Mouse (Mus musculus): Measurements from ENCODE around the gene Limk2.
A peak's percentile ranks its signal among the peaks of the same experiment; 100 is the strongest.

Gene Limk2

DNA sequence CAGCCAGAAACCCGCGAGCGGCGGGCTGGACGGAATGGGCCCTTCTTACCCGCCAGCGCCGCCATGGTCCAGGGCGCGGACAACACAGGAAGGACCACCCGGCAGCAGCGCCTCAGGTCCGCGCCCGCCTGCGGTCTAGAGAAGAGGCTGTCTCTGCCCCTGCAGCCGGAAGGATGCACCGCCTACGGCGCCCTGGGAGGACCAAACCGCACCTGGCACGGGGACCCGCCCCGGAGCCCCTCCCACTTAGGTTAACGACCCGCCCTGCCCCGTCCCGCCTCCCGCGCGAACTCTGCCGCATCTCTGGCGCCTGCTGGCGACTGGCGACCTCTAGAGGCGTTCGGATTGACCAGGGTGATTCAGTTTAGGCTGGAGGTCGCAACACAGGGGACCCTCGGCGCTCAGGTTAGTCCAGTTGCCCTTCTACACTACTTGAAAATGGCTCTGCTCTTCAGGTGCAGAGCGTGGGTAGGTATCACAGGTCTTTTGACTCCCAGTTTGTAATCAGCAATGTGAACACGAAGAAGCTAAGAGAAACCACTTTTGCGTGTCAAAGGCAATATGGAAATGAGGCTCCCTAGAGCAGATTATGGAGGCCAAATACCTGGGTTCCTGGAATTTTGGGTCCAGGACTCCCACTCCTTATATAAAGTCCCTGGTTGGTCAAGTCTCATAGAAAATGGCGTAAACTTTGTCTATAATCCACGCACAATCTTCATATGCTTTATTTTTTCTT lies at the start of gene Limk2:
Gene Limk2, minus strand, starts transcription at position 193 of the 736 bp plus-strand sequence.
- peak; percentile 94 to 96 for DNase-seq (ENCODE audit: low spot score in 2 of 2)

GRCm38 (mm10) chr11:3458428-3459104 lies 49.6 kb upstream of the Limk2 start:
- no peak for DNase-seq (ENCODE audit: low spot score in 2 of 2)

GRCm38 (mm10) chr11:3456354-3456753 lies 47.4 kb upstream of the Limk2 start:
- peak; percentile 36 to 51 for DNase-seq (ENCODE audit: low spot score in 2 of 2)

- DNase-seq (ENCODE audit: low spot score in 2 of 2) = no peak
These were observed 45.5 kb upstream of the Limk2 start for GRCm38 (mm10) chr11:3454506-3454905.

- DNase-seq (ENCODE audit: low spot score in 2 of 2) = peak in 1 of 2 experiments; percentile 4
These were observed 44.5 kb upstream of the Limk2 start for GRCm38 (mm10) chr11:3453467-3453866.

DNA sequence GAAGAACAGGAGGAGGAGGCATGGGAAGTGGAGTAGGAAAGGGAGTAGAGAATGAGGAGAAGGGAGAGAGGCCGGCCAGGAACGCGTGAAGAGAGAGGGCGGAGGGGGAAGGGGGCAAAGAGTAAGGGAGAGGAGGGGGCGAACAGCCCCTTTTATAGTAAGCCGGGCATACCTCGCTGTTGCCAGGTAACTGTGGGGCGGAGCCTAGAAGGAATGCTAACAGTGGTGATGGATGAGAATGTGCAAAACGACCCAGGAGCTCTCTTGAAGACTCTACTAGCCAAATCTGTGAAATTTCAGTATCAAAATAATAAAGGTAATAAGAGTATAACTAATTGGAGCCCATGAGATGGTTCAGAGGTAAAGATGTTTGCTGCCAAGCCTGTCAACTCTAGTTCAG lies 43.8 kb upstream of the Limk2 start:
- no peak for DNase-seq (ENCODE audit: low spot score in 2 of 2)

GRCm38 (mm10) chr11:3452167-3452639 lies 43.2 kb upstream of the Limk2 start, which contains the start of gene Rnf185:
Gene Rnf185, minus strand, starts transcription at chr11:3452363.
- peak; percentile 84 to 90 for DNase-seq (ENCODE audit: low spot score in 2 of 2)

GRCm38 (mm10) chr11:3451701-3452163 lies 42.7 kb upstream of the Limk2 start:
- DNase-seq (ENCODE audit: low spot score in 2 of 2) = peak in 1 of 2 experiments; percentile 8

DNA sequence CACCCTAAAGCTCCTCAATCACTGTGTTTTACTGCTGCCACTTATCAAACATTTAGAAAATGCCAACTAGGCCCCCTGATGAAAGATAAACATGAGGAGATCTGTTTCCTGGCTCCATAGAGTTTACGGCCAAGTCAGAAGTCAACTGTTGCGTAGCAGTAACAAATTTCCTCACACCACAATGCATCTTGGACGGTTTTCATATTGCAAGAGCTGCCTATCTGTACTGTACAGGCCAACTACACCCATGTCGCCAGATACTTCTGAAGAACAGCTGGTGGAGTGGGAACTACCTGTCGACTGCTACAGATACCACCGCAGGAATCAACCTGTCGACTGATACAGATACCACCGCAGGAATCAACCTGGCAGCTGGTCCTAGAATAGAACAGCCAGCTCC lies 35.9 kb upstream of the Limk2 start:
- DNase-seq (ENCODE audit: low spot score in 2 of 2) = no peak

- no peak for DNase-seq (ENCODE audit: low spot score in 2 of 2)
These were observed 34.1 kb upstream of the Limk2 start for GRCm38 (mm10) chr11:3443091-3443490.

- DNase-seq (ENCODE audit: low spot score in 2 of 2) = no peak
These were observed 33.7 kb upstream of the Limk2 start for GRCm38 (mm10) chr11:3442677-3443076.

- DNase-seq (ENCODE audit: low spot score in 2 of 2) = no peak
These were observed 32.9 kb upstream of the Limk2 start for GRCm38 (mm10) chr11:3441696-3442443.

- DNase-seq (ENCODE audit: low spot score in 2 of 2) = no peak
These were observed 28.6 kb upstream of the Limk2 start for GRCm38 (mm10) chr11:3437621-3438020.

- no peak for DNase-seq (ENCODE audit: low spot score in 2 of 2)
These were observed 24.8 kb upstream of the Limk2 start for GRCm38 (mm10) chr11:3433809-3434208.

DNA sequence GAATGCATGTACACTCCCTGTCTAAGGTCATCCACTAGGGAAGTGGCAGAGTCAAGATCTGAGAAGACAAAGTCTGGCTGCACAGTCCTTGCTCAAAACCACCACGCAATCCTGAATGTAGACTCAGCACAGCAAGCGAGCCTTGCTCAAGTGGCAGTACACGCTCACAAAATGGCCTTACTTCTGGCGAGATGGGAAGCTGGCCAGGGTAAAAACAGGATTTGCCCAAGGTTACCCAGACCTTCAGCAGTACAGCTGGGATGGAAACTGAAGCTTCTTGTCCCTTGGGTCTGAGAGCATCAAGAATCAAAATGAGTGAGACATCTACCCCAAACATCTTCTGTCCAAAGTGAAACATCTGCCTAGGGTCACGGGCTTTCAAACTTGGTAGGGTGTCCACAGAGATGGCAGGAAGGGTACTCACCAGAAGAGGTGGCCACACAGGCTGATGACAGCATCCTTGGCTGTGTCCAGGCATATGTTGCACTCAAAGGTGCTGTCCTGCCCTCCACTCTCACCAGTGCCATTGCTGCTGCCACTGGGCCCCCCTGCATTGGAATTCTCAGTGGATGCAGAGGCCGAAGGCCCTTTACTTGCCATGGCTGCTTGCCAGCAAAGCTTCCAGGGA lies 23.1 kb upstream of the Limk2 start:
- no peak for DNase-seq (ENCODE audit: low spot score in 2 of 2)

DNA sequence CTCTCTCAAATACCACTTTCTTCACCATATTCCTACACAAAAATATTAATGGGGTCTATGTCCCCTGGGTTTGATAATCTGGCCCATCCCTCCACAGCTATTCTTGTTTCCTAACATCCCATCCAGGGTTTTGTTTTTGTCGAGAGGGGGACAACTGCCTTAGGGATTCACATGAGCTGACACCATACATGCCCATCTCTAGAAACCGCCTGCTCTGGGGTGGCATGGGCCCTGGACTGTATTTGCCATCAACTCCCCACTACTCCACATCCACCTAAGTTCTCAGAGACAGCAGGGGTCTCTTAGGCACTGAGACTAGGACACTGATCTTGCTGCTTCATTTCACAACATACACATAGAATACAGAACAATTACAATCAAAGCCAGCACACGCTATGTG lies 22.5 kb upstream of the Limk2 start:
- DNase-seq (ENCODE audit: low spot score in 2 of 2) = no peak

- no peak for DNase-seq (ENCODE audit: low spot score in 2 of 2)
These were observed 19.6 kb upstream of the Limk2 start for GRCm38 (mm10) chr11:3428632-3429031.

- DNase-seq (ENCODE audit: low spot score in 2 of 2) = no peak
These were observed 18.8 kb upstream of the Limk2 start for GRCm38 (mm10) chr11:3427697-3428230.

DNA sequence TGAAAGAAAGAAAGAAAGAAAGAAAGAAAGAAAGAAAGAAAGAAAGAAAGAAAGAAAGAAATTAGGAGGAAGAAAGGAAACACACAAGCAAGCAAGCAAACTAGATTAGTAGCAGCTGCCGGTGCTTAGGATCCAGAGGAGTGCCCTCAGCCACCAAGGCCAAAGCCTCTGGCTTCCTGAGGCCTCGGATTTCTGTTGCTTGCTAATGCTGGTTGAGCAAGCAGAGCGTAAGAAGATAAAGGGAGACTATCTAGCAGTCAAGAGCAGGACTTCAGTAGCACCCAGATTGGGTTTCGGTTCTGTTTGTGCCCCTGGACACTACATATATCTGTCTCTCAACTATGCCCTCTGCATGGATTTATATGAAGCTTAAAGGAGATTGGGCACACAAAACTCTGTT lies 13.3 kb upstream of the Limk2 start:
- DNase-seq (ENCODE audit: low spot score in 2 of 2) = no peak

DNA sequence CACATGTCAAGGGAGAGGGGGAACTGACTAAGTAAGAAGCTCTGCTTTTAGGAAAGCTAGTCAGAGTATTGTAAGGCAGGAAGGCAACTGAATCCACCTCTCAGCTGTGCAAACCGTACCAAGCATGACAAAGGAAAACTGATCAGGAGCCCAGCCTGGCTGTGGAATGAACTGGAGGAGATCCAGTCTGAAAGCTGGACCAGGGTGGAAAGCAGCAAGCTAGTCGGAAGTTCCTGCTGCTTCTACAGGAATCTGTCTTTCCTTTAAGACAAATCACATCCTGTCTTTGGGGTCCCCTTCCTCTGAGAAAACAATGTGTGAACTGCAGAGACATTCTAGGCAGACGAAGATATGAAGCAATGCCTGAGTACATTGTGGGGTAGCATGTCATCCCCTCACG lies 9.8 kb upstream of the Limk2 start:
- DNase-seq (ENCODE audit: low spot score in 2 of 2) = no peak

DNA sequence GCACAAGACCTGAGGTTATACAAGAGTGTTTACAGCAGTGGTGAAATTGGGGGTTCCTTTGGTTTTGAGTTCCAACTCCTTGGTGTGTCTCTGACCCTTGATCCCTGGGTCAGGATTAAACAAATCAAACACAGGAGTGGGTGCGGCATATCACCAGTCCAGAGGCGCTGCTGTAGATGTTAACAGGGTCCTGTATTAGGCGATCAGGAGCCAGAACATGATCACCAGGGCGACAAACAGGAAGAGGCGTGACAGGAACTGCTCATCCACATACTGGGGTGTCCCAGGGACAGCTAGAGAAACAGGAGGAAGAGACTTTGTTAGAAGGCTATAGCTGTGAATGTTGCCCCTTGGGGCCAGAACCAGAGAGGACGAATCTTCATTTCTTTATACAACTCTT lies 8.8 kb upstream of the Limk2 start:
- no peak for DNase-seq (ENCODE audit: low spot score in 2 of 2)

GRCm38 (mm10) chr11:3416399-3416798 lies 7.4 kb upstream of the Limk2 start:
- no peak for DNase-seq (ENCODE audit: low spot score in 2 of 2)
